Mouse (Mus musculus) stomach, embryonic 14.5 days (tissue): ENCODE data around the gene Prg4. TPM values are rescaled to one million over a fixed set of nuclear protein-coding genes. Genes with fewer than 3 reads are reported as not detected.

Experiments
- ATAC-seq: fragments of 200-750 bp; cut with Nextera tagmentation; 2 replicates; pipeline ENCODE4 v1.8.0; 2017; ENCODE audit warnings: low read depth, moderate TSS enrichment; ENCODE audit not compliant: insufficient number of reproducible peaks, insufficient read depth, low FRiP score
- H3K27ac ChIP-seq: fragments of 300-500 bp; sonication (generic); 2 replicates; pipeline ENCODE4 v1.5.1; 2014; ENCODE audit warnings: mild to moderate bottlenecking, low read length, moderate library complexity, mixed read lengths
- H3K27me3 ChIP-seq: fragments of 300-500 bp; sonication (generic); 2 replicates; pipeline ENCODE4 v1.6.1; 2014; ENCODE audit warnings: low read length, control low read depth, mixed read lengths; ENCODE audit not compliant: control insufficient read depth, insufficient read depth
- H3K36me3 ChIP-seq: fragments of 300-500 bp; sonication (generic); 2 replicates; pipeline ENCODE4 v1.6.1; 2014; ENCODE audit warnings: mild to moderate bottlenecking, control low read depth, low read length, moderate library complexity, mixed read lengths; ENCODE audit not compliant: control insufficient read depth, insufficient read depth
- H3K4me1 ChIP-seq: fragments of 300-500 bp; sonication (generic); 2 replicates; pipeline ENCODE4 v1.6.1; 2014; ENCODE audit warnings: low read length, control low read depth, mixed read lengths; ENCODE audit not compliant: control insufficient read depth, insufficient read depth
- H3K4me2 ChIP-seq: fragments of 300-500 bp; sonication (generic); replicated peaks from 2 replicates; pipeline ENCODE4 v1.6.1; 2014; ENCODE audit warnings: low read depth, low read length, control low read depth
- H3K4me3 ChIP-seq: fragments of 300-500 bp; sonication (generic); 2 replicates; pipeline ENCODE4 v1.5.1; 2014; ENCODE audit warnings: low read depth, low read length, control low read depth
- H3K9ac ChIP-seq: fragments of 300-500 bp; sonication (generic); replicated peaks from 2 replicates; pipeline ENCODE4 v1.6.1; 2014; ENCODE audit warnings: low read depth, mild to moderate bottlenecking, control low read depth, low read length, moderate library complexity, mixed read lengths
- H3K9me3 ChIP-seq: fragments of 300-500 bp; sonication (generic); 2 replicates; pipeline ENCODE4 v1.6.1; 2016; ENCODE audit warnings: low read depth, low read length, control low read depth; ENCODE audit not compliant: control insufficient read depth
- WGBS: fragments of 180-500 bp; shearing (Covaris S2); extraction: QIAGEN DNeasy Blood & Tissue Kit; methylation state at CpG from one replicate; pipeline ENCODE4 v1.1.7; 2014; 5-methylcytosine and 5-hydroxymethylcytosine counted together
- polyA plus RNA-seq: library from polyadenylated mRNA; unstranded; fragments of >200 nt; fragmentation: Nextera tagmentation; extraction: Ambion mirVana; gene quantifications from 2 replicates; pipeline ENCODE4 v1.2.1, GENCODE M21; 2014

Prg4 gene
- polyA plus RNA-seq, 1 experiment from 2014 or later = 0.42 TPM

DNA sequence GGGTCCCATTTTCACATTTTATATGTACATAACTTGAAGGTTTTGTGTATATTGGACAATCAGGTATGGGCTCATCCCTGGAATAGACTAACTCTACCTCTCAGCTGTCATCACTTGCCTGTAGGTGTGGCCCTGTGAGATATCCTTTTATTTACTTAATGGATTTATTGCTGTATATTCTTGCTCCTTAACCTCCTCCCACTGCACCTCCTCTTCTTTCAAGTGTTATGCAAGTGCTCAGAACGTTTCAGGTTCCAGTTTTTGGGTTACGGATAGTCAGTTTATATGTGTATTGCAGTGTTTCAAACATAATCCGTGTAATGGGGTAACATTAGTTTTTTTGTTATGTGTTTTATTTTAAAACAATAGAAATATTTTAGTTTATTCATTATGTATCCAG lies 27.3 kb downstream of the Prg4 start:
- Histone ChIP-seq H3K27me3 (no peaks in the 10 kb centered on the region), H3K27ac (no peak overlapping the region), H3K4me1 (no peaks in the 10 kb centered on the region), H3K4me2 (no peak overlapping the region), H3K9ac (no peak overlapping the region), H3K9me3 (no peaks in the 10 kb centered on the region), H3K4me3 (no peak overlapping the region), H3K36me3 (peaks cover 70% of the 10 kb centered on the region)
- ATAC-seq = no peak
- WGBS = 87% methylated on average over 3 of the region's 3 CpGs

DNA sequence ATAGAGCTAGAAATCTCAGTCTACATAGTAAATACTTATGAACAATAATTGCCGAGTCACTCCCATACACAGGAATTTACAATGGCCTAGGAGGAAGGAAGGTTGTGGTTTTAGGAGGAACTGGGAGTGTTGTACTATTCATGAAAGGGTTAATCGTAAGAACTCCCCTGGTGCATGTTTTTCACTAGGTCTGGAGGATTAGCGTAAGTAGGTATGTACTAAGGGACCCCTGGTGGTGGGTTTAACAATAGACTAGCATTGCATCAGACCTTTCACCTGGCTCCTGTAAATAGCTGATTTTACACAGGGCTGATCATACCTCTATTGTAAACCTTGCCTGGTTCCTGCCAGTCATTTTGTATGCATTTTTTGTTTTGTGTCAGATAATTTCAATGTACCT lies 39.7 kb downstream of the Prg4 start:
- Histone ChIP-seq H3K4me3 (no peak overlapping the region), H3K36me3 (peaks cover 90% of the 10 kb centered on the region), H3K27me3 (no peaks in the 10 kb centered on the region), H3K9ac (no peak overlapping the region), H3K4me2 (no peak overlapping the region), H3K27ac (no peak overlapping the region), H3K9me3 (no peaks in the 10 kb centered on the region), H3K4me1 (no peaks in the 10 kb centered on the region)
- no peak for ATAC-seq
- 72% methylated on average over 3 of the region's 3 CpGs for WGBS

GRCm38 (mm10) chr1:150425665-150426064 lies 40.3 kb downstream of the Prg4 start:
- no peak overlapping the region for H3K4me2 ChIP-seq
- H3K27ac ChIP-seq = no peak overlapping the region
- H3K36me3 ChIP-seq = peaks cover 88% of the 10 kb centered on the region
- H3K9me3 ChIP-seq = no peaks in the 10 kb centered on the region
- WGBS = 91% methylated on average over 9 of the region's 9 CpGs
- no peaks in the 10 kb centered on the region for H3K27me3 ChIP-seq
- no peaks in the 10 kb centered on the region for H3K4me1 ChIP-seq
- no peak overlapping the region for H3K4me3 ChIP-seq
- ATAC-seq = no peak
- H3K9ac ChIP-seq = no peak overlapping the region

- H3K27ac ChIP-seq = no peak overlapping the region
- peaks cover 79% of the 10 kb centered on the region for H3K36me3 ChIP-seq
- H3K4me1 ChIP-seq = no peaks in the 10 kb centered on the region
- H3K4me2 ChIP-seq = no peak overlapping the region
- ATAC-seq = no peak
- H3K9ac ChIP-seq = no peak overlapping the region
- no peak overlapping the region for H3K4me3 ChIP-seq
- 92% methylated on average over 4 of the region's 4 CpGs for WGBS
- H3K9me3 ChIP-seq = no peaks in the 10 kb centered on the region
- no peaks in the 10 kb centered on the region for H3K27me3 ChIP-seq
These were observed 47.5 kb downstream of the Prg4 start for GRCm38 (mm10) chr1:150418426-150418825.

DNA sequence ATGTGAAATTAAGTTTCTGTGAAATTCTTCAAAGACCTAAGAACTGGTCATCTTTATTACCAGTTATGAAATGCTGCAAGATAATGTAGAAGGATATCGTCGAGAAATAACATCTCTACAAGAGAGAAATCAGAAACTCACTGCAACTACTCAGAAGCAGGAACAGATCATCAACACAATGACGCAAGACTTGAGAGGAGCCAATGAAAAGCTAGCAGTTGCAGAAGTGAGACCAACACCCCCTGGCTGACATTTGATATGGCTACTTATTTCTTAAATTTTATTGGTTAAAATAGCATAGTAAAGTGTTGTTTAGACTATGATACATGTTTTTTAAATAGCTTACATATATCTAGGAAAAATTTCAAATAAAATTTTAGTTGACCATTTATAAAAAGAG lies 50.0 kb downstream of the Prg4 start:
- Histone ChIP-seq H3K36me3 (peaks cover 72% of the 10 kb centered on the region), H3K27ac (no peak overlapping the region), H3K4me3 (no peak overlapping the region), H3K27me3 (no peaks in the 10 kb centered on the region), H3K9me3 (no peaks in the 10 kb centered on the region), H3K4me1 (no peaks in the 10 kb centered on the region), H3K4me2 (no peak overlapping the region), H3K9ac (no peak overlapping the region)
- no peak for ATAC-seq
- 88% methylated on average over 3 of the region's 3 CpGs for WGBS

DNA sequence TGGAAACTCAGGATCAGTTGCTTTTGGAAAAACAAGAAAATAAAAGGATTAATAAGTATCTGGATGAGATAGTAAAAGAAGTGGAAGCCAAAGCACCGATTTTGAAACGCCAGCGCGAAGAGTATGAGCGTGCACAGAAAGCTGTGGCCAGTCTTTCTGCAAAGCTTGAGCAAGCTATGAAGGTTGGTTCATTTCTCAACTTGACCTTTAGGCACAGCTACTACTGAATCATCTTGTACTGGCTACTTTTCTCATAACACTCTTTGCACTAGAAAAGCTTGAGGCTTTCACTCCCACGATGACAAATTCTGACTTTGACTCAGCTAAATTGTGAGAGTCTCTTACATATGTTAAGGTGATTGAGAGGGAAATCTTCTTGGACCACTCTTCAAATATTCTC lies 56.0 kb downstream of the Prg4 start:
- H3K4me2 ChIP-seq = no peak overlapping the region
- ATAC-seq = no peak
- 97% methylated on average over 6 of the region's 6 CpGs for WGBS
- H3K36me3 ChIP-seq = peaks cover 75% of the 10 kb centered on the region
- no peak overlapping the region for H3K4me3 ChIP-seq
- H3K27ac ChIP-seq = no peak overlapping the region
- H3K27me3 ChIP-seq = no peaks in the 10 kb centered on the region
- no peaks in the 10 kb centered on the region for H3K4me1 ChIP-seq
- H3K9ac ChIP-seq = no peak overlapping the region
- H3K9me3 ChIP-seq = no peaks in the 10 kb centered on the region

GRCm38 (mm10) chr1:150407285-150407684 lies 58.7 kb downstream of the Prg4 start:
- Histone ChIP-seq H3K9ac (no peak overlapping the region), H3K4me1 (no peaks in the 10 kb centered on the region), H3K4me2 (no peak overlapping the region), H3K36me3 (peaks cover 78% of the 10 kb centered on the region), H3K27me3 (no peaks in the 10 kb centered on the region), H3K9me3 (no peaks in the 10 kb centered on the region), H3K4me3 (no peak overlapping the region), H3K27ac (no peak overlapping the region)
- WGBS = 80% methylated on average over 9 of the region's 9 CpGs
- ATAC-seq = no peak

- H3K9ac ChIP-seq = no peak overlapping the region
- H3K36me3 ChIP-seq = peaks cover 67% of the 10 kb centered on the region
- no peaks in the 10 kb centered on the region for H3K27me3 ChIP-seq
- no peak overlapping the region for H3K27ac ChIP-seq
- H3K4me3 ChIP-seq = no peak overlapping the region
- no peaks in the 10 kb centered on the region for H3K4me1 ChIP-seq
- H3K4me2 ChIP-seq = no peak overlapping the region
- no peaks in the 10 kb centered on the region for H3K9me3 ChIP-seq
- WGBS = 87% methylated on average over 3 of the region's 3 CpGs
- no peak for ATAC-seq
These were observed 61.4 kb downstream of the Prg4 start for GRCm38 (mm10) chr1:150404555-150404954.

- no peaks in the 10 kb centered on the region for H3K9me3 ChIP-seq
- H3K27ac ChIP-seq = no peak overlapping the region
- no peak overlapping the region for H3K9ac ChIP-seq
- no peak overlapping the region for H3K4me3 ChIP-seq
- no peak for ATAC-seq
- H3K4me2 ChIP-seq = no peak overlapping the region
- no peaks in the 10 kb centered on the region for H3K4me1 ChIP-seq
- 94% methylated on average over 3 of the region's 3 CpGs for WGBS
- H3K27me3 ChIP-seq = no peaks in the 10 kb centered on the region
- H3K36me3 ChIP-seq = peaks cover 64% of the 10 kb centered on the region
These were observed 62.1 kb downstream of the Prg4 start for GRCm38 (mm10) chr1:150403914-150404313.
